Mouse (Mus musculus) bone marrow, adult 2 months (tissue): Measurements from ENCODE around the gene Ppib.

ENCODE experiments used
- CTCF ChIP-seq: fragments of 200-500 bp; IDR thresholded peaks from 2 replicates; pipeline ENCODE4 v1.5.1; 2011; ENCODE audit warnings: low read length, control low read depth; ENCODE audit not compliant: control insufficient read depth, insufficient read depth
- POLR2A ChIP-seq: fragments of 200-500 bp; IDR thresholded peaks from 2 replicates; pipeline ENCODE4 v1.6.1; 2011; ENCODE audit warnings: low read depth, mild to moderate bottlenecking, control low read depth, low read length, borderline replicate concordance; ENCODE audit not compliant: control insufficient read depth

DNA sequence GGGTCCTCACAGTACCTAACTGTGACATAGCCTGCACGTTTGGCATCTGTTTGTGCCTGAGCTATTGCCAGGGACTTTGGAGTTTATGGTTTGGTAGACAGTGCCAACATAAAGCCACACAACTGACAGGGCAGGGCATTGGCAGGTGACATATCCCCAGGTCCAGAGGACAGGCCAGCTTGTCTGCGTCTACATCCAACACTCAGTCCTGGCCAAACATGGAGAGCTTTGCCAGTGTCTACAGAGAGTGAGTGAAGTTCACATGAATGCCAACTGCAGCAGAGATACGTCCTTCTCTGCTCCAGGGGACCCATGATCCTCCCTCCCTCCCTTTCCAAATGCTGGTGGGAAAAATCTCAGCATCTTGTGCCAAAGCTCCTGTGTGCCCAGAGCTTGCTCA, 24.1 kb downstream of the Ppib start:
- TF ChIP-seq POLR2A (no peak), CTCF (no peak)
